Mouse (Mus musculus): ENCODE data around the gene Zmiz1. TPM values are rescaled to one million over a fixed set of nuclear protein-coding genes. Genes with fewer than 3 reads are reported as not detected.

Gene Zmiz1
- polyA plus RNA-seq, 1 experiment: 45.9 TPM

DNA sequence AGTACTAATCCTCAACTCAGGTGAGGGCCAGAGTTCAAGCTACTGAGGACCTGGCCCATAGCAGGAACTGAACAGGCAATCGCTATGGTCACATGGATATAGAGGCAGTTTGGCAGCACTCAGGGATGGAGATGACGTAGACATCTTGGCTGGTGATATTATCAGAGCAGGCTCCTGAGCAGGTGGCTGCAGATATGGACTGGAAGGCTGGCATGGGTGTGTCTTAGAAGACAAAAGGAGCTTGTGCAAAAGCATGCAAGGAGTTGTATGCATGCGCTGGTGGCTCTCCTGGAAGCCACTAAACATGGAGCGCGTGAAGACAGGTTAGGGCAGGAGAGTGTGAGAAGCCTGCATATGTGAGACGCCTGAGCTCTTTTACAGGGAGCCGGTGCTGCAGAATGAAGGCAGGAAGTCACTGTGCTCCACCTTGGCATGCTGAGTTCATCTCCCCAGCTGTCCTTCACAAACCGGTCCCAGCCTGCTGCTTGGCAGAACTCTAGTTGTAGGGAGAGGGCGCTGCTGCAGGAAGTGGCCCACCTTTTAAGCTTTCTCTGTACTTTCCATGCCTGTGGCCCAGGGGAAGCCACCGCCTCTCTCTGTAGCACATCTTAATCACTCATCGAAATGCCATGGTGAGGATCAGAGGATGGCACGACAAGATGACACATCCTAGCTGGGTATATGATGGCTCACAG, 4.8 kb upstream of the Zmiz1 start:
- no peak for DNase-seq (ENCODE audit: extremely low spot score in 1 of 2, low spot score in 1 of 2)

- DNase-seq (ENCODE audit: extremely low spot score in 1 of 2, low spot score in 1 of 2): peak in 1 of 2 experiments; percentile 45
Observed at GRCm38 (mm10) chr14:25456666-25457433, 2.1 kb upstream of the Zmiz1 start.

DNA sequence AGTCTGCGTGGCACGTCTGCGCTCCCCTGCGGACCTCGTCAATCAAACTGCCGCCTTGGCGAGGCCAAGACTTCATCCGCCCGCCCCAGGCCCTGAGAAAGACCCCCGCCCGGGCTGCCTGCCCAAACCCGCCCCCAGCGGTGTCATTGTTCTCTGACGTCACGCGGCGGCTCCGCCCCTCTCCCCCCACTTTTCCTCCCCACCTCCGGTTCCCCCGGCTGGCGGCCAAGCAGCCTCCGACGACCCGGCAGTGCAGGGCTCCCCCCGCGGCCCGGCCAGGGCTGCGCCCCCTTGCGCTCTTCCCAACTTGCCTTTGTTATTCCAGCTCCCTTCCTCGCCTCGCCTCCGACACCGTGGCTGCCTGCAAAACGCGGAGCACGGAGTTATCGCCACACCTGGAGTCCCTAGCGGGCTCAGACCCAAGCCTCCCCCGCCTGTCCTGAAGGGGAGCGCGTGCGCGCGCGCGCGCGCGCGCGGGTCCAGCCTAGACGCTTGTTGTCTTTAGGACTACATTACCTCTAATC, 1.5 kb upstream of the Zmiz1 start:
- peak; percentile 72 to 96 for DNase-seq (ENCODE audit: extremely low spot score in 1 of 2, low spot score in 1 of 2)

DNA sequence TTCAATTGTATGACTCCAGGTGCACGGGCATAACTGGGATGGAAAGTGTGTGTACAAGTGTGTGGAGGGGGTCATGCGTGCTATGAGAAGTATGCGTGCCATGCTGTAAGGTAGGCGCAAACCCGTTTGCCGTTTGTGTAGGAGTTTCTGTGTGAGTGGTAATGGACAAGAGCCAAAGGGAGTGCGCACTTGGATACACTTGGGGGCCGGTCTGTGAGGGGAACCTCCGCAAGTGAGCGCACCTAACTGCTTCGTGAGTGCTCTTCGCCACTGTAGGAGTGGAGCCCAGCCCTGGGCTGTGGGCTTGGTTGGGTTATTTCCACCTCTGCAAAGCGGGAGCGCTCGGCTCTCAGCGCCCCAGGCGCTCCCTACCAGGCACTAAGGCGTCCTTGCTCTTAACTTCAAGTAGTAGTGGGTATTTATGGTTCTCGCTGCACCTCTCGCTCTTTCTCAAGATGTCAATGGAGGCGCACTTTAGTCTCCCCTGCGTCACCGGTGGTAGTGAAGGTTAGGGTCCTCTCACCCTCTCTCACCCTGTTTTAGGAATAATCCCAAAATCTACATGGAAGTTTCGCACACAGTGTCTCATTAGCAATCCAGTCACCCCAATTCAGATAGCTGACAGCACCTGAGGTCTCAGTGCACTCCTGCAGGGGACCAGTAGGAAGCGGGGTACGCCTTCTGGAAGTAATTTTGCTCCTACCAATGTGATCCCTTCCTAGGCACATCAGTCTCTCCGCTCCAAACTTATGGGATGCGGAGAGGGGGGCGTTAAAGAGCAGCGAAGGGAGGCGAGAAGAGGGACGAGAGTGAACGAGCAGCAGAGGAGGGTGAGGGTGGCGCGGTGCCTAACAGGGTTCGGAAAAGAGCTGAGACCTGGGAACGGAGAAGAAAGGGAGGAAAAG, 622 bp upstream of the Zmiz1 start:
- peak in 1 of 2 experiments; percentile 64 for DNase-seq (ENCODE audit: extremely low spot score in 1 of 2, low spot score in 1 of 2)

- DNase-seq (ENCODE audit: extremely low spot score in 1 of 2, low spot score in 1 of 2): peak in 1 of 2 experiments; percentile 62
Observed at GRCm38 (mm10) chr14:25459394-25459997, 511 bp downstream of the Zmiz1 start.

GRCm38 (mm10) chr14:25459998-25460800, 1.2 kb downstream of the Zmiz1 start:
- DNase-seq (ENCODE audit: extremely low spot score in 1 of 2, low spot score in 1 of 2): no peak

- peak in 1 of 2 experiments; percentile 51 for DNase-seq (ENCODE audit: extremely low spot score in 1 of 2, low spot score in 1 of 2)
Observed at GRCm38 (mm10) chr14:25460801-25461675, 2.1 kb downstream of the Zmiz1 start.

DNA sequence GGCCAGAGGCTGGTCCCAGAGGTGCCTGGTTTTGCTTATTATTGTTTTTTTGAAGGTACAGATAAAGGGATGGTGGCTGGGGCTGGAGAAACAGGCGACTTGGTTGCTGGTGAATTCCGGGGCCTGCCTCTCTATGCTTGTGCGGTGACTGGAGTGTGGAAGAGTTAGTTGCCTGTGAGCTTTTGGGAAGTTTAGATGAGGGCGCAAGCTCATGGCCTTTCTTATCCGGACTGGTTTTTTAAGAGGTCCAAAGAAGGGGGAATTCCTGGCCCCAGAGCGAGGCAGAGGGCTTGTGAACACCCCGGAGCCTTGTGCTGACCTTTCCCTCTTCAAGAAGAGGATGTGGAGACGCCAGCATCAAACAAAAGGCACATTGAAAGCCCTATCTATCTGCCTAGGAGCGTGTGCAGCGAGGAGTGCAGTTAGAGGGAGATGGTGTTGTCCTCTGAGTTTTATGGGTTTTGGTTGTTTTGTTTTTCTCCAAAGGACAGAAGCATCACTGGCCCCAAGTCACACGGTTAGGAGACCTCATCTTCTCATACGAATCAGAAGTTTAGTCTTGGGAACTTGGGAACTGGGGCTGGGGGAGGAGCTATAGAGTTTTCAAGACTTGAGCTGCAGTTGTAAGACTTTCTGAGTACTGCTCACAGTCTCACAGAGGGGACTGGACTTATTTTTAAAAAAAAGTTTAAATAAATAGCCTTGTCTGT, 2.8 kb downstream of the Zmiz1 start:
- DNase-seq (ENCODE audit: extremely low spot score in 1 of 2, low spot score in 1 of 2): no peak

DNA sequence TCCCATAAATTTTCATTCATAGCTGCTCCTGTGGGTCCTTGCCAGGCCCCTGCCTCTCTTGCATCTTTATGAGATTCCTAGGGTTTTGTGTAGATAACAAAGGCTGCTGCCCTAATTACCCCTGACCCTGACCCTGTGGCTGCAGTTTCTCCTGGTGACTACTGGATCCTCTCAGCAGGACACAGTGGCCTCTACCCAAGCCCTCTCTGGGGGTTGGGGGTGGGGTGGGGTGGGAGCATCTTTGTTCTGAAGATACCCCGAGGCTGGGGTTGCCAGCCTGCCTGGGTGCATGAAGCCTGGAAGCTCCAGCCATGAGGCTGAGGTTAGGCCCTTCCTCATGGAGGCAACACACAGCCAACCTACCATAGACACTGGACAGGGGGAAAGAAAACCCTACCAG, 4.0 kb downstream of the Zmiz1 start:
- DNase-seq (ENCODE audit: extremely low spot score in 1 of 2, low spot score in 1 of 2): no peak

DNA sequence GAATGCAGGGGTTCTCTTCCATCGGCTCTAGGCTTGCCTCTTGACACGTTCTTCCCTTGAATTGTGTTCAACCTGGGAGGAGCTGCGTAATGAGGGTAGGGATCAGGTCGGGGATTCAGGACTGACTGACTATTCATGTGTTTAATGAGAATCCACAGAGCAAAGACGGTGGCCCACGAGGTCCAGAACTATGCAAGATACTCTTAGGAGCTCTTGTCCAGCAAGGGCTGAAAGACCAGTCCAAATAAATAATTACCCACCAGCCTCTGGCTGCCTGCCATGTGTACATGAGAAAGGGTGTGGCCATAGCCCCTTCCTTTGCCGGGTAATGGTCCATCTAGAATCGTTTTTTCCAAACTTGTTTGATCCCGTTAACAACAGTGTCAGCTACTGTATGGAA, 4.9 kb downstream of the Zmiz1 start:
- no peak for DNase-seq (ENCODE audit: extremely low spot score in 1 of 2, low spot score in 1 of 2)

- DNase-seq (ENCODE audit: extremely low spot score in 1 of 2, low spot score in 1 of 2): no peak
Observed at GRCm38 (mm10) chr14:25464611-25465307, 5.8 kb downstream of the Zmiz1 start.

- DNase-seq (ENCODE audit: extremely low spot score in 1 of 2, low spot score in 1 of 2): no peak
Observed at GRCm38 (mm10) chr14:25466361-25466760, 7.4 kb downstream of the Zmiz1 start.

- DNase-seq (ENCODE audit: extremely low spot score in 1 of 2, low spot score in 1 of 2): no peak
Observed at GRCm38 (mm10) chr14:25467911-25468668, 9.1 kb downstream of the Zmiz1 start.

DNA sequence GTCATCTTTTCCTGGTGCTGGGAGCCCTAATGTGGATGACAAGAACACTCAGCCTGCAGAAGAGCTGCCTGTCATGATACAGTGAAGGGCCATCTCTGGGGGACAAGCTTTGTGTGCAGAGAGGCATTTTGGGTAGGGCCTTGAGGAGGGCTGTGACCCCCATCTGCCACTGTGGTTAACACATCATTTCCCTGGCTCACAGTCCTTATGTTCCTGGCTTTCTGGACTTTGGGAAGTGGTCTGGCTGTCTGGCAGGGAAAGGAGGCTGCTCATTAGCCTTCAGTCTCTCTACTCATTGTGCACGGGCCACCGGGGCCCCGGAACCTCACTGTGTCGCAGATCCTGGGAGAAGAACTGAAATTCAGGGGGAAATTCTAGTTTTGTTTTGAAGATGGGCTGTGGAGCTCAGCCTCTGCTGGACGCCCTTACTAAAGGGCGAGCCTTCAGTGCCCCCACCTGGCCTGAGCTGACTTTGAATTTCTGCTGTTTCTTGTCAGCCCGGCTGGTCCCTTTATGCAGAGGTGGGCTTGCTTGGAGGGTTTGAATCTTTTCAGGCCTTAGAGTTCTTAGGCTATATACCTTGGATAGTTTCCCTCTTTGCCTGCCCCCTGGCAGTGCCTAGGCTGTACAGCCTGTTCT, 10.0 kb downstream of the Zmiz1 start:
- no peak for DNase-seq (ENCODE audit: extremely low spot score in 1 of 2, low spot score in 1 of 2)

DNA sequence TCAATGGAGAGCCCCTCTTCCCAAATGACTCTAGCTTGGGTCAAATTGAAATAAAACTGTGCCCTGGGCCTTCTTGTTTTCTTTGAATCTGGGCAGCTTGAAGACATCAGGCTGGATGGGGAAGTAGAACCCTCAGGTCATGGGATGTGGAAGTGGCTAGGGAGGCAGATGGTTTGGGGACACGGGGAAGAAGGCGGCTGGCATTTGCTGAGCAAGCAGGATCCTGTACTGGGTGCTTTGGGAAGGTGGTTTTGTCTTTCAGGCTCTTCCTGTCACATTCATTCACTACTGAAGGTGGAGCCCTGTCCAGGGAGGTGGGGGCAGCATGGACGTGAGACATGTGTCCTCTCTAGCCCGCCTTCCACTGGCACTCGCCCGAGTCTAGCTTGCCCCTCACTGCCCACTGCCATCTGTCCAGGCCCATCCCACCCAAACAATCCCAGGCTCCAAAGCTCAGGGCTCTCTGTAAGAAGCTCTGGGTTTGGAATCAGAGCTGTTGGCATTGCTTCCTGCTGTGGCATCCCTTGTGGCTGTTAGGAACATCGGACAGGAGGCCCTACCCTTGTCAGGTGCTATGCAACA, 11.3 kb downstream of the Zmiz1 start:
- DNase-seq (ENCODE audit: extremely low spot score in 1 of 2, low spot score in 1 of 2): no peak

- no peak for DNase-seq (ENCODE audit: extremely low spot score in 1 of 2, low spot score in 1 of 2)
Observed at GRCm38 (mm10) chr14:25471035-25471434, 12.1 kb downstream of the Zmiz1 start.
